Mouse (Mus musculus) kidney, adult 2 months (tissue): ENCODE results near the gene Dennd4c. TPM values are rescaled to one million over a fixed set of nuclear protein-coding genes. Genes with fewer than 3 reads are reported as not detected.
A peak's percentile ranks its signal among the peaks of the same experiment; 100 is the strongest.

Experiments
- DNase-seq: peaks from one replicate; pipeline ENCODE4 v3.0.0; 2021
- H3K27ac ChIP-seq: fragments of 200-500 bp; 2 replicates; pipeline ENCODE4 v1.5.1; 2012; ENCODE audit warnings: low read depth, low read length, control low read depth, inconsistent platforms; ENCODE audit not compliant: insufficient read depth
- H3K27me3 ChIP-seq: fragments of 200-500 bp; replicated peaks from 2 replicates; pipeline ENCODE4 v1.6.1; 2012; ENCODE audit warnings: mild to moderate bottlenecking, moderate library complexity, low read length, inconsistent platforms; ENCODE audit not compliant: control insufficient read depth, insufficient read depth
- H3K36me3 ChIP-seq: fragments of 200-500 bp; 2 replicates; pipeline ENCODE4 v1.6.1; 2012; ENCODE audit warnings: mild to moderate bottlenecking, moderate library complexity, low read length, inconsistent platforms; ENCODE audit not compliant: control insufficient read depth, insufficient read depth
- H3K4me1 ChIP-seq: fragments of 200-500 bp; 2 replicates; pipeline ENCODE4 v1.6.1; 2011; ENCODE audit warnings: low read length; ENCODE audit not compliant: control insufficient read depth, insufficient read depth
- H3K4me3 ChIP-seq: fragments of 200-500 bp; 2 replicates; pipeline ENCODE4 v1.5.1; 2011; ENCODE audit warnings: mild to moderate bottlenecking, low read depth, low read length, control low read depth; ENCODE audit not compliant: insufficient read depth
- CTCF ChIP-seq: fragments of 200-500 bp; conservative IDR thresholded peaks from 2 replicates; pipeline ENCODE4 v1.5.1; 2011; ENCODE audit warnings: low read depth, mild to moderate bottlenecking, control low read depth, low read length, moderate library complexity, mixed read lengths; ENCODE audit not compliant: insufficient read depth, insufficient read length
- POLR2A ChIP-seq: fragments of 200-500 bp; IDR thresholded peaks from one replicate; pipeline ENCODE4 v1.6.1; 2011; ENCODE audit warnings: low read depth, low read length, control low read depth
- WGBS: fragments of 180-500 bp; shearing (Covaris S2); methylation state at CpG from one replicate; pipeline ENCODE4 v1.1.7; 2018; 5-methylcytosine and 5-hydroxymethylcytosine counted together
- polyA plus RNA-seq: library from polyadenylated mRNA; depleted of rRNA; stranded (reverse); fragments of >200 nt; gene quantifications from 2 replicates; pipeline ENCODE4 v1.2.3, GENCODE M21; 2012; rRNA removed

The Dennd4c gene
- 4.7 and 5.6 TPM in 2 replicates for polyA plus RNA-seq

GRCm38 (mm10) chr4:86748336-86749291 is at the start of gene Dennd4c:
Gene Dennd4c (plus strand): TSS chr4:86748555.
- Histone ChIP-seq H3K27me3 (no peaks in the 10 kb centered on the region), H3K27ac (peak within 1 kb of the TSS; percentile 98), H3K4me3 (peak within 1 kb of the TSS; percentile 90), H3K4me1 (peaks cover 22% of the 10 kb centered on the region; the same call in 1 of the 2 replicates), H3K36me3 (no peaks in the 10 kb centered on the region)
- DNase-seq: peak; percentile 98
- WGBS: under 1% methylated on average over 93 of the region's 95 CpGs
- TF ChIP-seq CTCF: 0 out of 2 replicates have a peak, but pooled peaks have one; percentile 3
- peak; percentile 68 for TF ChIP-seq POLR2A

- Histone ChIP-seq H3K4me1 (peaks cover 3% of the 10 kb centered on the region; the same call in 1 of the 2 replicates), H3K4me3 (no peak overlapping the region), H3K36me3 (no peaks in the 10 kb centered on the region), H3K27ac (no peak overlapping the region), H3K27me3 (no peaks in the 10 kb centered on the region)
- WGBS: 45% methylated on average over 5 of the region's 5 CpGs
- peak; percentile 49 for DNase-seq
- no peak for TF ChIP-seq CTCF
- no peak for TF ChIP-seq POLR2A
These were observed 49.0 kb upstream of the Dennd4c start for GRCm38 (mm10) chr4:86699161-86699865.

- no peaks in the 10 kb centered on the region for H3K4me1 ChIP-seq
- H3K27ac ChIP-seq: no peak overlapping the region
- no peaks in the 10 kb centered on the region for H3K27me3 ChIP-seq
- no peaks in the 10 kb centered on the region for H3K36me3 ChIP-seq
- DNase-seq: no peak
- no peak for TF ChIP-seq POLR2A
- no peak for TF ChIP-seq CTCF
- H3K4me3 ChIP-seq: no peak overlapping the region
- 42% methylated on average over 1 of the region's 1 CpGs for WGBS
These were observed 39.6 kb upstream of the Dennd4c start for GRCm38 (mm10) chr4:86708801-86709200.

GRCm38 (mm10) chr4:86710034-86710650 is 38.2 kb upstream of the Dennd4c start:
- no peak for DNase-seq
- Histone ChIP-seq H3K27ac (no peak overlapping the region), H3K4me1 (no peaks in the 10 kb centered on the region), H3K36me3 (no peaks in the 10 kb centered on the region), H3K4me3 (no peak overlapping the region), H3K27me3 (no peaks in the 10 kb centered on the region)
- WGBS: 73% methylated on average over 6 of the region's 6 CpGs
- TF ChIP-seq POLR2A (no peak), CTCF (no peak)

GRCm38 (mm10) chr4:86710666-86711215 is 37.6 kb upstream of the Dennd4c start:
- no peak for DNase-seq
- H3K4me1 ChIP-seq: no peaks in the 10 kb centered on the region
- TF ChIP-seq CTCF (no peak), POLR2A (no peak)
- 61% methylated on average over 4 of the region's 4 CpGs for WGBS
- no peaks in the 10 kb centered on the region for H3K27me3 ChIP-seq
- no peaks in the 10 kb centered on the region for H3K36me3 ChIP-seq
- H3K27ac ChIP-seq: no peak overlapping the region
- no peak overlapping the region for H3K4me3 ChIP-seq

GRCm38 (mm10) chr4:86712751-86713195 is 35.6 kb upstream of the Dennd4c start:
- H3K27me3 ChIP-seq: no peaks in the 10 kb centered on the region
- no peaks in the 10 kb centered on the region for H3K36me3 ChIP-seq
- no peak for TF ChIP-seq POLR2A
- TF ChIP-seq CTCF: no peak
- DNase-seq: no peak
- H3K4me3 ChIP-seq: no peak overlapping the region
- no peaks in the 10 kb centered on the region; the same call in 1 of the 2 replicates for H3K4me1 ChIP-seq
- WGBS: 74% methylated on average over 12 of the region's 12 CpGs
- no peak overlapping the region for H3K27ac ChIP-seq
